Mouse (Mus musculus): ENCODE data around the gene Vmn2r24. TPM values are rescaled to one million over a fixed set of nuclear protein-coding genes. Genes with fewer than 3 reads are reported as not detected.

Gene Vmn2r24
- not detected for polyA plus RNA-seq (2017; shearing (Covaris generic))

GRCm38 (mm10) chr6:123778579-123778978, at the start of gene Vmn2r24:
TSS of gene Vmn2r24 (plus strand) at chr6:123778879.

GRCm38 (mm10) chr6:123853363-123853762, 74.7 kb downstream of the Vmn2r24 start, which contains the start of gene Vmn2r25:
TSS of gene Vmn2r25 (minus strand) at chr6:123853463.

Other genes with a start within 250 kb of the Vmn2r24 start
- gene Vmn2r21, start 245.5 kb upstream of the Vmn2r24 start, polyA plus RNA-seq (2017; shearing (Covaris generic)): not detected
- gene Vmn2r22, start 128.2 kb upstream of the Vmn2r24 start, polyA plus RNA-seq (2017; shearing (Covaris generic)): not detected
- not detected for gene Vmn2r23, start 76.2 kb upstream of the Vmn2r24 start, polyA plus RNA-seq (2017; shearing (Covaris generic))
- not detected for gene Vmn2r25, start 74.6 kb downstream of the Vmn2r24 start, polyA plus RNA-seq (2017; shearing (Covaris generic))
- gene Vmn2r26, start 245.7 kb downstream of the Vmn2r24 start, polyA plus RNA-seq (2017; shearing (Covaris generic)): not detected